Mouse (Mus musculus): Measurements from ENCODE around the gene Kazn. TPM values are rescaled to one million over a fixed set of nuclear protein-coding genes. Genes with fewer than 3 reads are reported as not detected.

Kazn gene
- total and polyA plus RNA-seq, 3 experiments: 1.3 to 9.7 (median 4.2) TPM

GRCm38 (mm10) chr4:142246698-142247097 is 7.5 kb upstream of the Kazn start:
- no peak for TF ChIP-seq JUN (IDR thresholded peaks at IDR 0.05; ENCODE audit: insufficient read depth, low read depth, low read length)
- TF ChIP-seq SMC3 (IDR thresholded peaks at IDR 0.05; ENCODE audit: low read depth, low read length): no peak
- TF ChIP-seq ZNF384 (IDR thresholded peaks at IDR 0.05; ENCODE audit: low read depth, low read length): no peak
- TF ChIP-seq MAX (IDR thresholded peaks at IDR 0.05; ENCODE audit: low read length): no peak
- TF ChIP-seq TCF12 (IDR thresholded peaks at IDR 0.05; ENCODE audit: low read depth, low read length): no peak
- no peak for TF ChIP-seq KAT2A (IDR thresholded peaks at IDR 0.05; ENCODE audit: insufficient replicate concordance, low read length)
- no peak for TF ChIP-seq IRF4 (IDR thresholded peaks at IDR 0.05; ENCODE audit: low read depth, low read length)
- no peak for TF ChIP-seq ZMIZ1 (IDR thresholded peaks at IDR 0.05; ENCODE audit: low read depth, low read length)
- no peak for TF ChIP-seq ELF1 (IDR thresholded peaks at IDR 0.05; ENCODE audit: low read depth, low read length)
- TF ChIP-seq MYC (IDR thresholded peaks at IDR 0.05; ENCODE audit: low read depth, low read length): no peak
- TF ChIP-seq POLR2AphosphoS2 (IDR thresholded peaks at IDR 0.05; ENCODE audit: low read depth, low read length): no peak
- TF ChIP-seq MAFK (IDR thresholded peaks at IDR 0.05; ENCODE audit: insufficient replicate concordance, low read length): no peak
- TF ChIP-seq MEF2A (IDR thresholded peaks at IDR 0.05; ENCODE audit: borderline replicate concordance, low read depth, low read length): no peak
- TF ChIP-seq ZKSCAN1 (IDR thresholded peaks at IDR 0.05; ENCODE audit: borderline replicate concordance, low read depth, low read length): no peak
- no peak for TF ChIP-seq ZC3H11A (IDR thresholded peaks at IDR 0.05; ENCODE audit: low read depth, low read length)
- TF ChIP-seq HCFC1 (IDR thresholded peaks at IDR 0.05; ENCODE audit: low read depth, low read length): no peak
- TF ChIP-seq JUND (conservative IDR thresholded peaks at IDR 0.05; ENCODE audit: low read depth, low read length): no peak
- TF ChIP-seq CHD1 (IDR thresholded peaks at IDR 0.05; ENCODE audit: low read depth, low read length): no peak
- no peak for TF ChIP-seq RAD21 (IDR thresholded peaks at IDR 0.05; ENCODE audit: low read depth, low read length)
- Histone ChIP-seq H3K4me3 (replicated peaks in 1 of 3; ENCODE audit: low read depth in 2 of 3, low read length in 2 of 3, poor library complexity in 1 of 3) (no peak overlapping the region), H3K79me2 (replicated peaks; ENCODE audit: control insufficient read depth, extremely low read depth, insufficient read depth, poor library complexity, severe bottlenecking) (no peaks in the 10 kb centered on the region), H3K36me3 (replicated peaks in 1 of 2; ENCODE audit: control insufficient read depth in 1 of 2, insufficient read depth in 1 of 2, low read length in 1 of 2) (no peaks in the 10 kb centered on the region), H3K9ac (ENCODE audit: insufficient read depth, low read depth) (no peak overlapping the region), H3K4me2 (ENCODE audit: insufficient read depth, low read depth, poor library complexity, severe bottlenecking) (no peak overlapping the region), H3K27ac (ENCODE audit: insufficient read depth, low read depth) (no peak overlapping the region), H3K9me3 (replicated peaks; ENCODE audit: low read length) (no peaks in the 10 kb centered on the region), H3K27me3 (replicated peaks) (peaks cover 2% of the 10 kb centered on the region), H3K4me1 (ENCODE audit: control insufficient read depth in 1 of 2, insufficient read depth in 2 of 2) (peaks cover 0 to 13% of the 10 kb centered on the region in 2 experiments; a peak in 3 of 4 replicates)
- no peak for DNase-seq (ENCODE audit: extremely low read depth)
- dilution Hi-C loops (cut with MboI; ENCODE audit: extremely low pct_ligation_motif_present, extremely low pct_unique_long_range_greater_than_20kb, low sequenced_read_pairs): no loop called here
- in situ Hi-C loops (cut with MboI; ENCODE audit: low pct_ligation_motif_present, low pct_unique_long_range_greater_than_20kb, low sequenced_read_pairs): no loop called here

- in situ Hi-C loops (cut with MboI; ENCODE audit: low pct_ligation_motif_present, low pct_unique_long_range_greater_than_20kb, low sequenced_read_pairs): no loop called here
- Histone ChIP-seq H3K9ac (ENCODE audit: insufficient read depth, low read depth) (no peak overlapping the region), H3K36me3 (replicated peaks in 1 of 2; ENCODE audit: control insufficient read depth in 1 of 2, insufficient read depth in 1 of 2, low read length in 1 of 2) (no peaks in the 10 kb centered on the region), H3K79me2 (replicated peaks; ENCODE audit: control insufficient read depth, extremely low read depth, insufficient read depth, poor library complexity, severe bottlenecking) (no peaks in the 10 kb centered on the region), H3K4me2 (ENCODE audit: insufficient read depth, low read depth, poor library complexity, severe bottlenecking) (no peak overlapping the region), H3K9me3 (replicated peaks; ENCODE audit: low read length) (no peaks in the 10 kb centered on the region), H3K4me1 (ENCODE audit: control insufficient read depth in 1 of 2, insufficient read depth in 2 of 2) (peaks cover under 1 to 15% of the 10 kb centered on the region in 2 experiments), H3K27ac (ENCODE audit: insufficient read depth, low read depth) (no peak overlapping the region), H3K27me3 (replicated peaks) (no peaks in the 10 kb centered on the region), H3K4me3 (replicated peaks in 1 of 3; ENCODE audit: low read depth in 2 of 3, low read length in 2 of 3, poor library complexity in 1 of 3) (no peak overlapping the region)
- DNase-seq (ENCODE audit: extremely low read depth): no peak
- dilution Hi-C loops (cut with MboI; ENCODE audit: extremely low pct_ligation_motif_present, extremely low pct_unique_long_range_greater_than_20kb, low sequenced_read_pairs): no loop called here
- TF ChIP-seq IRF4 (IDR thresholded peaks at IDR 0.05; ENCODE audit: low read depth, low read length): no peak
- no peak for TF ChIP-seq CHD1 (IDR thresholded peaks at IDR 0.05; ENCODE audit: low read depth, low read length)
- TF ChIP-seq MAZ (IDR thresholded peaks at IDR 0.05; ENCODE audit: low read depth, low read length): no peak
- no peak for TF ChIP-seq MXI1 (IDR thresholded peaks at IDR 0.05; ENCODE audit: low read depth, low read length)
- no peak for TF ChIP-seq ZNF384 (IDR thresholded peaks at IDR 0.05; ENCODE audit: low read depth, low read length)
- TF ChIP-seq MAX (IDR thresholded peaks at IDR 0.05; ENCODE audit: low read length): no peak
- TF ChIP-seq SIN3A (IDR thresholded peaks at IDR 0.05; ENCODE audit: low read length): no peak
- TF ChIP-seq JUN (IDR thresholded peaks at IDR 0.05; ENCODE audit: insufficient read depth, low read depth, low read length): no peak
- no peak for TF ChIP-seq USF1 (IDR thresholded peaks at IDR 0.05; ENCODE audit: low read depth, low read length)
- no peak for TF ChIP-seq JUND (conservative IDR thresholded peaks at IDR 0.05; ENCODE audit: low read depth, low read length)
- TF ChIP-seq TBP (conservative IDR thresholded peaks at IDR 0.05; ENCODE audit: low read depth, low read length): no peak
- TF ChIP-seq PAX5 (IDR thresholded peaks at IDR 0.05; ENCODE audit: low read length): no peak
- TF ChIP-seq SMC3 (IDR thresholded peaks at IDR 0.05; ENCODE audit: low read depth, low read length): no peak
- TF ChIP-seq KAT2A (IDR thresholded peaks at IDR 0.05; ENCODE audit: insufficient replicate concordance, low read length): no peak
- TF ChIP-seq EP300 (IDR thresholded peaks at IDR 0.05; ENCODE audit: low read length): no peak
Measured at GRCm38 (mm10) chr4:142244641-142245040, 5.4 kb upstream of the Kazn start.

All from CH12.LX (cell line).